Mouse (Mus musculus): ENCODE measurements around the gene Ctnna2. TPM values are rescaled to one million over a fixed set of nuclear protein-coding genes. Genes with fewer than 3 reads are reported as not detected.

Gene Ctnna2
- polyA plus RNA-seq, 1 experiment from 2014 or later = 9.6 TPM

GRCm38 (mm10) chr6:77139306-77139920 is 840.1 kb downstream of the Ctnna2 start:
- DNase-seq (ENCODE audit: low spot score) = no peak
- Histone ChIP-seq H3K4me1 (ENCODE audit: control insufficient read depth, insufficient read depth, low read length) (no peaks in the 10 kb centered on the region), H3K4me2 (ENCODE audit: low read depth, low read length) (no peak overlapping the region), H3K4me3 (ENCODE audit: low read depth, low read length) (no peak overlapping the region), H3K27ac (replicated peaks; ENCODE audit: low read depth, low read length) (no peak overlapping the region), H3K36me3 (ENCODE audit: control insufficient read depth, insufficient read depth, low read length) (no peaks in the 10 kb centered on the region), H3K9me3 (ENCODE audit: control insufficient read depth, low read length) (no peaks in the 10 kb centered on the region), H3K27me3 (replicated peaks; ENCODE audit: control insufficient read depth, insufficient read depth, low read length) (no peaks in the 10 kb centered on the region), H3K9ac (ENCODE audit: low read depth, low read length) (no peak overlapping the region)
- ATAC-seq (ENCODE audit: low read depth) = no peak
- 91% methylated on average over 4 of the region's 4 CpGs for WGBS

DNA sequence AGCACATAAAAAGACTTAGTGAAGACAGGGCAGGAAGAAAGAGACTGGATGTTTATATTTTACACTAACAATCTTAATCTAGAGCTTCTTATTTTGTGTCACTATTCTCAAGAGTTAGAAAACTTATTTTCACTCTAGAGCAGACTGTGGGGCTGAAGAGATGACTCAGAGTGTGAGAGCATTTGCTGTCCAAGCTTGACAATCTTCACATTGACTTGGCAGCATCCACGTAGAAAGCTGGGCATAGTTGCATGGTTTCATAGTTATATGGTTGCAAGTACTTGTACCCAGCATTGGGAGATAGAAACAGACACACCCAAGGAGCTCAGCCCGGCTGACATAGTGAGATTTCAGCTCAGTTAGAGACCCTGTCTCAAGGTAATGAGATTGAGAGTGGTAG is 858.6 kb downstream of the Ctnna2 start:
- no peak overlapping the region for H3K4me3 ChIP-seq (ENCODE audit: low read depth, low read length)
- no peaks in the 10 kb centered on the region for H3K9me3 ChIP-seq (ENCODE audit: control insufficient read depth, low read length)
- H3K9ac ChIP-seq (ENCODE audit: low read depth, low read length) = no peak overlapping the region
- no peak overlapping the region for H3K4me2 ChIP-seq (ENCODE audit: low read depth, low read length)
- H3K4me1 ChIP-seq (ENCODE audit: control insufficient read depth, insufficient read depth, low read length) = no peaks in the 10 kb centered on the region
- no peak for DNase-seq (ENCODE audit: low spot score)
- WGBS = 81% methylated on average over 2 of the region's 2 CpGs
- ATAC-seq (ENCODE audit: low read depth) = no peak
- no peaks in the 10 kb centered on the region for H3K27me3 ChIP-seq (replicated peaks; ENCODE audit: control insufficient read depth, insufficient read depth, low read length)
- H3K36me3 ChIP-seq (ENCODE audit: control insufficient read depth, insufficient read depth, low read length) = no peaks in the 10 kb centered on the region
- H3K27ac ChIP-seq (replicated peaks; ENCODE audit: low read depth, low read length) = no peak overlapping the region

DNA sequence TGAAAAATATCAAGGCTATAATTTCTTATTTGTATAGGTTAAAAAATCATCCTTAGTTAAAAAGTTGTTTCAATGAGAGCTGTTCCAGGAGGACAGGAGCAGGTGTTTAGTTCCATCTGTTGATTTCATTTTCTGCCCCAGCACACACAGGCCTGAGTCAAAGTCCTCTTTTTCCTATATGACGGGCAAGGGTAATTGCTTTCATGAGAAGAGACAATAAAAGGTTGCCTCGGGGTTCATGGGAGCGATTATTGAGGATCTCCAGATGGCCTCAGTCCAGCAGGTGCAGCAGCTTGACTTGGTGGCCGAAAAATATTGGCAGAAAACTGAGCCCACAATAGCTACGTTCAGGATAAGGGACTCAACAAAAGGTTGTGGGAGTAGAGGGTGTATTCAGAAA is 859.0 kb downstream of the Ctnna2 start:
- no peaks in the 10 kb centered on the region for H3K9me3 ChIP-seq (ENCODE audit: control insufficient read depth, low read length)
- DNase-seq (ENCODE audit: low spot score) (no peak), ATAC-seq (ENCODE audit: low read depth) (no peak)
- no peaks in the 10 kb centered on the region for H3K36me3 ChIP-seq (ENCODE audit: control insufficient read depth, insufficient read depth, low read length)
- H3K27me3 ChIP-seq (replicated peaks; ENCODE audit: control insufficient read depth, insufficient read depth, low read length) = no peaks in the 10 kb centered on the region
- no peak overlapping the region for H3K27ac ChIP-seq (replicated peaks; ENCODE audit: low read depth, low read length)
- H3K4me1 ChIP-seq (ENCODE audit: control insufficient read depth, insufficient read depth, low read length) = no peaks in the 10 kb centered on the region
- WGBS = 65% methylated on average over 5 of the region's 5 CpGs
- no peak overlapping the region for H3K4me3 ChIP-seq (ENCODE audit: low read depth, low read length)
- H3K4me2 ChIP-seq (ENCODE audit: low read depth, low read length) = no peak overlapping the region
- no peak overlapping the region for H3K9ac ChIP-seq (ENCODE audit: low read depth, low read length)

DNA sequence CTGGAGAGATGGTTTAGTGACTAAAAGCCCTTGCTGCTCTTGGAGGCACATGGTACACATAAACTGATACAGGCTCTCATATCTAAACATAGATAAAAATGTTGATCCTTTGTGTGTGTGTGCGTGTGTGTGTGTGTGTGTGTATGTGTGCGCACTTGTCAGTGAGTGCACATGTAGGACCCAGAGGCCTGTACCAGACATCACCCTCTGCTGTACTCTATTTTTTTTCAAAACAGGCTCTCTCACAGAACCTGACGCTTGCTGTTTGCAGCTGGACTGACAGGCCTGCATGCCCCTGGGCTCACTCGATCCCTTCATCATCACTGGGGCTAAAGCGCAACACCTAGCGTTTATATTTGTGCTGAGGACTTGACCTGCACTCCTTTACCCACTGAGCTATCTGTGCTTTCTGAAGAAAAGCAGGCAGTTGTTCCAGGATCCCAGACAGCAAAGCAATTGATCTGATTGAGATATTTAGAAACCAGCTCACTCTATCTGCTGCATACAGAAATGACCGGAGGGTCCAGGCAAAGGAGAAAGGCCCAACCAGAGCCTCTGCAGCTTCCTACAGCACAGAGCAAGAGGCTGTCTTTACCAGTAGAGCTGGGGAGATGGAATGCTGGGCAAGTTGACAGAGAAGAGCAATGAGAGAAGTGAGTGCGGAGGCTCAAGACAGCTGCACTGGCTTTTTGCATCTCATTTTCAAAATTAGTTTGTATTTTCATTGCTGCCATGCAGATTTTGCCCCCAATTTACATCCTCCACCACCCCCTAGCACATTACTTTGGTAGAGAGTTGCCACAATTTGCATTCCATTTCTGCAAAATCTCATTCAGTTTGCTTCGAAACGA is 870.2 kb downstream of the Ctnna2 start:
- H3K9me3 ChIP-seq (ENCODE audit: control insufficient read depth, low read length) = no peaks in the 10 kb centered on the region
- no peaks in the 10 kb centered on the region for H3K27me3 ChIP-seq (replicated peaks; ENCODE audit: control insufficient read depth, insufficient read depth, low read length)
- WGBS = 75% methylated on average over 10 of the region's 10 CpGs
- no peak overlapping the region for H3K4me3 ChIP-seq (ENCODE audit: low read depth, low read length)
- no peak overlapping the region for H3K4me2 ChIP-seq (ENCODE audit: low read depth, low read length)
- ATAC-seq (ENCODE audit: low read depth) = no peak
- DNase-seq (ENCODE audit: low spot score) = no peak
- H3K4me1 ChIP-seq (ENCODE audit: control insufficient read depth, insufficient read depth, low read length) = no peaks in the 10 kb centered on the region
- H3K9ac ChIP-seq (ENCODE audit: low read depth, low read length) = no peak overlapping the region
- H3K27ac ChIP-seq (replicated peaks; ENCODE audit: low read depth, low read length) = no peak overlapping the region
- no peaks in the 10 kb centered on the region for H3K36me3 ChIP-seq (ENCODE audit: control insufficient read depth, insufficient read depth, low read length)

GRCm38 (mm10) chr6:77101047-77101446 is 878.5 kb downstream of the Ctnna2 start:
- Histone ChIP-seq H3K4me1 (ENCODE audit: control insufficient read depth, insufficient read depth, low read length) (no peaks in the 10 kb centered on the region), H3K4me2 (ENCODE audit: low read depth, low read length) (no peak overlapping the region), H3K9ac (ENCODE audit: low read depth, low read length) (no peak overlapping the region), H3K27me3 (replicated peaks; ENCODE audit: control insufficient read depth, insufficient read depth, low read length) (no peaks in the 10 kb centered on the region), H3K9me3 (ENCODE audit: control insufficient read depth, low read length) (no peaks in the 10 kb centered on the region), H3K36me3 (ENCODE audit: control insufficient read depth, insufficient read depth, low read length) (no peaks in the 10 kb centered on the region), H3K27ac (replicated peaks; ENCODE audit: low read depth, low read length) (no peak overlapping the region), H3K4me3 (ENCODE audit: low read depth, low read length) (no peak overlapping the region)
- WGBS = 19% methylated on average over 1 of the region's 1 CpGs
- DNase-seq (ENCODE audit: low spot score) (peak; percentile 8), ATAC-seq (ENCODE audit: low read depth) (no peak)

GRCm38 (mm10) chr6:77098540-77098939 is 881.0 kb downstream of the Ctnna2 start:
- H3K9ac ChIP-seq (ENCODE audit: low read depth, low read length) = no peak overlapping the region
- no peaks in the 10 kb centered on the region for H3K27me3 ChIP-seq (replicated peaks; ENCODE audit: control insufficient read depth, insufficient read depth, low read length)
- no peaks in the 10 kb centered on the region for H3K4me1 ChIP-seq (ENCODE audit: control insufficient read depth, insufficient read depth, low read length)
- no peaks in the 10 kb centered on the region for H3K36me3 ChIP-seq (ENCODE audit: control insufficient read depth, insufficient read depth, low read length)
- ATAC-seq (ENCODE audit: low read depth) = no peak
- 79% methylated on average over 1 of the region's 1 CpGs for WGBS
- DNase-seq (ENCODE audit: low spot score) = no peak
- H3K4me2 ChIP-seq (ENCODE audit: low read depth, low read length) = no peak overlapping the region
- no peaks in the 10 kb centered on the region for H3K9me3 ChIP-seq (ENCODE audit: control insufficient read depth, low read length)
- no peak overlapping the region for H3K4me3 ChIP-seq (ENCODE audit: low read depth, low read length)
- no peak overlapping the region for H3K27ac ChIP-seq (replicated peaks; ENCODE audit: low read depth, low read length)

- Histone ChIP-seq H3K36me3 (ENCODE audit: control insufficient read depth, insufficient read depth, low read length) (no peaks in the 10 kb centered on the region), H3K9me3 (ENCODE audit: control insufficient read depth, low read length) (no peaks in the 10 kb centered on the region), H3K27me3 (replicated peaks; ENCODE audit: control insufficient read depth, insufficient read depth, low read length) (no peaks in the 10 kb centered on the region), H3K4me3 (ENCODE audit: low read depth, low read length) (no peak overlapping the region), H3K4me2 (ENCODE audit: low read depth, low read length) (no peak overlapping the region), H3K27ac (replicated peaks; ENCODE audit: low read depth, low read length) (no peak overlapping the region), H3K4me1 (ENCODE audit: control insufficient read depth, insufficient read depth, low read length) (no peaks in the 10 kb centered on the region), H3K9ac (ENCODE audit: low read depth, low read length) (no peak overlapping the region)
- ATAC-seq (ENCODE audit: low read depth) (0 out of 2 replicates have a peak, but pooled peaks have one; percentile 62), DNase-seq (ENCODE audit: low spot score) (peak; percentile 39)
- 42% methylated on average over 14 of the region's 14 CpGs for WGBS
Observed at GRCm38 (mm10) chr6:77075396-77076376, 903.8 kb downstream of the Ctnna2 start.

DNA sequence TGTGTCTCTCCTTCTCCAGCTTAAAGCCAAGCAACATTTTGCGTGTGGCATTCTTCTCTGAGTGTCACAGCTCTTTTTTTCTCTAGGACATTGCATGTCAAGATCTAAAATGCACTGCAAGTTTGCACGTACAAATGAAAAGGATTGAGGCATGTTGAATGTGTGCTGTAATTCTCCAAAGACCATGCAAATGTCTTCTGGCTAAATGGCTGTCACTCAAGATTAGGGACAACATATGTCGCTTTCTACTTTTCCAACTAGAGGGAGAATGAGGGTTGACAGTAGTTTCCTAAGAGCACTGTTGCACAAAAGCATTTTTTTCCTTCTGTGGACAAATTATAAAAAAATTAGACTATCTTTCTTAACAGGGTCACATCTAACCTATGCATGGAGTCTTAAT is 909.9 kb downstream of the Ctnna2 start:
- DNase-seq (ENCODE audit: low spot score) (peak; percentile 1), ATAC-seq (ENCODE audit: low read depth) (no peak)
- Histone ChIP-seq H3K4me3 (ENCODE audit: low read depth, low read length) (no peak overlapping the region), H3K27ac (replicated peaks; ENCODE audit: low read depth, low read length) (no peak overlapping the region), H3K9ac (ENCODE audit: low read depth, low read length) (no peak overlapping the region), H3K27me3 (replicated peaks; ENCODE audit: control insufficient read depth, insufficient read depth, low read length) (no peaks in the 10 kb centered on the region), H3K36me3 (ENCODE audit: control insufficient read depth, insufficient read depth, low read length) (no peaks in the 10 kb centered on the region), H3K4me2 (ENCODE audit: low read depth, low read length) (no peak overlapping the region), H3K4me1 (ENCODE audit: control insufficient read depth, insufficient read depth, low read length) (no peaks in the 10 kb centered on the region), H3K9me3 (ENCODE audit: control insufficient read depth, low read length) (no peaks in the 10 kb centered on the region)
- 61% methylated on average over 3 of the region's 3 CpGs for whole genome bisulfite sequencing

Measured in embryonic facial prominence, embryonic 14.5 days (tissue).